Mouse (Mus musculus): ENCODE measurements around the gene Upf3a. TPM values are rescaled to one million over a fixed set of nuclear protein-coding genes. Genes with fewer than 3 reads are reported as not detected.
A peak's percentile ranks its signal among the peaks of the same experiment; 100 is the strongest.

The Upf3a gene
- total and polyA plus RNA-seq, 3 experiments = 29.3 to 39.8 TPM; not detected in 1

DNA sequence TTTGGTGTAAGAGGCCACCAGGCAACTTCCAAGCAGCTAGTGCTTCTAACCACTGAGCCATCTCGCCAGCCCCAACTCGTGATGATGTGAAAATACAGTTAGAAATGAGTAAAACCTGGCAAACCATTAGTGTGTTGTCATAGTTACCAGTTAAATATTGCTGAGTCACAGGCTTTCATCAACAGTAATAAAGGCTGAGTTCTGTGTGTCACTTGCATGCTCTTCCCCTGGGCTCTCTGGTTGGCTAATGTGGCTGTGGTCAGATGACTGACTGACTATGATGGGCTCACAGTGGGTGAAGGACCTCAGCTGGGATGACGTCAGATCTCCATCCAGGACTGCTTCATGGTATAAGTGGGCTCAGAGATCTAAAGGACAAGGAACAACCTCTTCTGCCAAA is 4.9 kb upstream of the Upf3a start:
- peak; percentile 42 for DNase-seq (ENCODE audit: low read depth, low spot score)
- Histone ChIP-seq H3K27me3 (ENCODE audit: control insufficient read depth in 1 of 2, insufficient read depth in 2 of 2, low read length in 2 of 2) (no peaks in the 10 kb centered on the region), H3K9ac (ENCODE audit: control insufficient read depth, low read depth, low read length, poor library complexity, severe bottlenecking) (no peak overlapping the region), H3K79me2 (ENCODE audit: control insufficient read depth, insufficient read depth, low read length, poor library complexity) (peaks cover 2% of the 10 kb centered on the region; the same call in 1 of the 2 replicates), H3K9me3 (replicated peaks; ENCODE audit: insufficient read depth, low read length) (no peaks in the 10 kb centered on the region), H3K27ac (ENCODE audit: control insufficient read depth, low read depth, low read length) (no peak overlapping the region), H3K4me1 (ENCODE audit: control insufficient read depth in 1 of 2, insufficient read depth in 2 of 2, low read length in 2 of 2) (peaks cover 0 to 7% of the 10 kb centered on the region in 2 experiments; a peak in 2 of 4 replicates), H3K4me3 (ENCODE audit: control insufficient read depth in 1 of 2, insufficient read depth in 1 of 2, low read depth in 2 of 2, low read length in 2 of 2) (no peak overlapping the region), H3K36me3 (ENCODE audit: control insufficient read depth in 1 of 2, insufficient read depth in 2 of 2, low read length in 2 of 2) (peaks cover 12 to 13% of the 10 kb centered on the region in 2 experiments)
- TF ChIP-seq GATA1 (IDR thresholded peaks at IDR 0.05; ENCODE audit: low read depth, low read length) = no peak
- no peak for TF ChIP-seq ZNF384 (IDR thresholded peaks at IDR 0.05; ENCODE audit: low read depth, low read length)
- no peak for TF ChIP-seq HCFC1 (IDR thresholded peaks at IDR 0.05; ENCODE audit: low read depth, low read length)

DNA sequence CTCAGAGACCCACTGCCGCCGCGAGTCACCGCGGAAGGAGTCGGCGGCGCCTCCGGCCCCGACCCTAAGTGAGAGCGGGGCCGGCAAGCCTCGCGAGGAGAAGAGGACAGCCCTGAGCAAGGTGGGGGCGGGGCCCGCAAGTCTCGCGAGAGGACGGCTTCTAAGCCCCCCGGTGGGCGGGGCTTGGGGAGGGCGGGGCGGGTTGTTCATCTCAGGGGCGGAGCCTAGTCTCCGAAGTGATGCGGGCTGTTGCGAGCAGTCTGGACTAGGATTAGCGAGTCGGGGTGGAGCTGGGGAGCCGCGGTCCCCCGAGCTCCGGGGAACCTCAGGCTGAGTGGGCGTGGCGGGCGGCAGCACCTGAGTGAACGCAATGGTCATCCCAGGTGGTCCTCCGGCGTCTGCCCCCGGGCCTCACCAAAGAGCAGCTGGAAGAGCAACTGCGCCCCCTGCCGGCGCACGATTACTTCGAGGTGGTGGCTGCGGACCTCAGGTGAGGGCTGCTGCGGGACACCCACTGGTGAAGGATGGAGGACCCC is 417 bp downstream of the Upf3a start:
- peak overlapping the region; percentile 64 to 82 for H3K4me3 ChIP-seq (ENCODE audit: control insufficient read depth in 1 of 2, insufficient read depth in 1 of 2, low read depth in 2 of 2, low read length in 2 of 2)
- peak overlapping the region; percentile 93 for H3K27ac ChIP-seq (ENCODE audit: control insufficient read depth, low read depth, low read length)
- DNase-seq (ENCODE audit: low read depth, low spot score) = peak; percentile 97
- H3K9ac ChIP-seq (ENCODE audit: control insufficient read depth, low read depth, low read length, poor library complexity, severe bottlenecking) = peak overlapping the region; percentile 98
- H3K79me2 ChIP-seq (ENCODE audit: control insufficient read depth, insufficient read depth, low read length, poor library complexity) = peaks cover 11% of the 10 kb centered on the region
- H3K27me3 ChIP-seq (ENCODE audit: control insufficient read depth in 1 of 2, insufficient read depth in 2 of 2, low read length in 2 of 2) = no peaks in the 10 kb centered on the region
- peaks cover 0 to 10% of the 10 kb centered on the region in 2 experiments; a peak in 2 of 4 replicates for H3K4me1 ChIP-seq (ENCODE audit: control insufficient read depth in 1 of 2, insufficient read depth in 2 of 2, low read length in 2 of 2)
- peaks cover 0 to 9% of the 10 kb centered on the region in 2 experiments; a peak in 2 of 4 replicates for H3K36me3 ChIP-seq (ENCODE audit: control insufficient read depth in 1 of 2, insufficient read depth in 2 of 2, low read length in 2 of 2)
- H3K9me3 ChIP-seq (replicated peaks; ENCODE audit: insufficient read depth, low read length) = no peaks in the 10 kb centered on the region
- TF ChIP-seq ZMIZ1 (IDR thresholded peaks at IDR 0.05; ENCODE audit: low read depth, low read length) = 0 out of 2 replicates have a peak, but pooled peaks have one; percentile 20
- TF ChIP-seq MEF2A (IDR thresholded peaks at IDR 0.05; ENCODE audit: extremely low read depth, insufficient replicate concordance, low read depth, low read length, poor library complexity, severe bottlenecking) = no peak
- TF ChIP-seq TCF12 (IDR thresholded peaks at IDR 0.05; ENCODE audit: low read depth, low read length) = no peak
- TF ChIP-seq ZKSCAN1 (IDR thresholded peaks at IDR 0.05; ENCODE audit: low read depth, low read length) = no peak
- TF ChIP-seq RAD21 (IDR thresholded peaks at IDR 0.05; ENCODE audit: low read depth, low read length) = peak; percentile 31
- TF ChIP-seq MAFK (IDR thresholded peaks at IDR 0.05; ENCODE audit: borderline replicate concordance, low read depth, low read length) = no peak
- 0 out of 2 replicates have a peak, but pooled peaks have one; percentile 46 for TF ChIP-seq SIN3A (IDR thresholded peaks at IDR 0.05; ENCODE audit: low read length)
- TF ChIP-seq CHD1 (IDR thresholded peaks at IDR 0.05; ENCODE audit: low read depth, low read length) = no peak
- TF ChIP-seq ZNF384 (IDR thresholded peaks at IDR 0.05; ENCODE audit: low read depth, low read length) = no peak
- TF ChIP-seq USF2 (IDR thresholded peaks at IDR 0.05; ENCODE audit: borderline replicate concordance in 1 of 2, insufficient read depth in 1 of 2, low read depth in 1 of 2, low read length in 2 of 2) = no peak
- no peak for TF ChIP-seq RCOR1 (IDR thresholded peaks at IDR 0.05; ENCODE audit: low read depth, low read length)
- no peak for TF ChIP-seq MAX (IDR thresholded peaks at IDR 0.05; ENCODE audit: low read length)
- TF ChIP-seq EP300 (IDR thresholded peaks at IDR 0.05; ENCODE audit: low read depth in 1 of 2, low read length in 2 of 2) = no peak
- TF ChIP-seq JUND (IDR thresholded peaks at IDR 0.05; ENCODE audit: low read depth, low read length) = no peak
- peak; percentile 55 for TF ChIP-seq HCFC1 (IDR thresholded peaks at IDR 0.05; ENCODE audit: low read depth, low read length)
- peak; percentile 56 to 92 (median 78) for TF ChIP-seq CTCF (IDR thresholded peaks at IDR 0.05 in 2 of 3, conservative IDR thresholded peaks at IDR 0.05 in 1 of 3; ENCODE audit: control insufficient read depth in 1 of 3, insufficient read depth in 1 of 3, low read depth in 2 of 3, low read length in 3 of 3, poor library complexity in 1 of 3, severe bottlenecking in 1 of 3)
- TF ChIP-seq ZC3H11A (IDR thresholded peaks at IDR 0.05; ENCODE audit: low read depth, low read length) = peak; percentile 28; the same call in 1 of the 2 replicates
- TF ChIP-seq MXI1 (IDR thresholded peaks at IDR 0.05; ENCODE audit: low read depth, low read length) = no peak
- no peak; the same call in 1 of the 2 replicates for TF ChIP-seq NELFE (IDR thresholded peaks at IDR 0.05; ENCODE audit: low read depth, low read length)
- no peak for TF ChIP-seq UBTF (IDR thresholded peaks at IDR 0.05; ENCODE audit: borderline replicate concordance, insufficient read depth, low read depth, low read length)
- TF ChIP-seq GATA1 (IDR thresholded peaks at IDR 0.05; ENCODE audit: low read depth, low read length) = no peak
- TF ChIP-seq MAZ (IDR thresholded peaks at IDR 0.05; ENCODE audit: low read depth, low read length) = peak; percentile 29; the same call in 1 of the 2 replicates
- no peak for TF ChIP-seq KAT2A (conservative IDR thresholded peaks at IDR 0.05; ENCODE audit: low read depth, low read length)
- no peak for TF ChIP-seq NRF1 (IDR thresholded peaks at IDR 0.05; ENCODE audit: insufficient read depth, low read depth, low read length, poor library complexity, severe bottlenecking)
- TF ChIP-seq POLR2A (IDR thresholded peaks at IDR 0.05; ENCODE audit: control insufficient read depth in 1 of 2, insufficient read depth in 1 of 2, low read depth in 1 of 2, low read length in 2 of 2, poor library complexity in 1 of 2) = no peak; a peak in 1 of 4 replicates
- no peak for TF ChIP-seq ETS1 (IDR thresholded peaks at IDR 0.05; ENCODE audit: low read depth, low read length)
- TF ChIP-seq BHLHE40 (IDR thresholded peaks at IDR 0.05; ENCODE audit: borderline replicate concordance, low read depth, low read length) = no peak
- no peak for TF ChIP-seq MYC (IDR thresholded peaks at IDR 0.05; ENCODE audit: low read depth, low read length)
- TF ChIP-seq CHD2 (IDR thresholded peaks at IDR 0.05; ENCODE audit: low read length) = peak; percentile 86; the same call in 1 of the 2 replicates

Measured in MEL (cell line).